Mouse (Mus musculus) bone marrow macrophage, adult 2 months (primary cell): ENCODE results near the gene Lcmt1. TPM values are rescaled to one million over a fixed set of nuclear protein-coding genes. Genes with fewer than 3 reads are reported as not detected.

ENCODE experiments used
- H3K27ac ChIP-seq: 2 replicates; pipeline ENCODE4 v1.5.1; 2012; ENCODE audit warnings: low read depth, low read length; ENCODE audit not compliant: insufficient read depth
- H3K4me1 ChIP-seq: 2 replicates; pipeline ENCODE4 v1.6.1; 2012; ENCODE audit warnings: low read length; ENCODE audit not compliant: control insufficient read depth, insufficient read depth
- H3K4me3 ChIP-seq: 2 replicates; pipeline ENCODE4 v1.5.1; 2012; ENCODE audit warnings: mild to moderate bottlenecking, low read length, moderate library complexity; ENCODE audit not compliant: insufficient read depth
- CTCF ChIP-seq: IDR thresholded peaks from 2 replicates; pipeline ENCODE4 v1.5.1; 2012; ENCODE audit warnings: low read depth, mild to moderate bottlenecking, low read length, moderate library complexity
- POLR2A ChIP-seq: IDR thresholded peaks from 2 replicates; pipeline ENCODE4 v1.6.1; 2012; ENCODE audit warnings: mild to moderate bottlenecking, low read depth, low read length, borderline replicate concordance
- polyA plus RNA-seq: library from polyadenylated mRNA; stranded (reverse); fragments of >200 nt; gene quantifications from 2 replicates; pipeline ENCODE4 v1.2.4, GENCODE M21; 2012; ENCODE audit not compliant: missing spikeins, insufficient read depth, insufficient read length

Gene Lcmt1
- 26.1 and 28.0 TPM in 2 replicates for polyA plus RNA-seq

GRCm38 (mm10) chr7:123369759-123370481 lies at the start of gene Lcmt1, which contains the start of gene Arhgap17:
Lcmt1 (plus strand) TSS chr7:123369784.
Arhgap17 (minus strand) TSS chr7:123369915.
- TF ChIP-seq POLR2A (no peak), CTCF (no peak)
- Histone ChIP-seq H3K4me1 (peaks cover 42% of the 10 kb centered on the region), H3K4me3 (peak within 1 kb of the TSS; percentile 88), H3K27ac (peak within 1 kb of the TSS; percentile 94)

GRCm38 (mm10) chr7:123322452-123323121 lies 47.0 kb upstream of the Lcmt1 start:
- no peak overlapping the region for H3K4me3 ChIP-seq
- peaks cover 16% of the 10 kb centered on the region for H3K4me1 ChIP-seq
- no peak for TF ChIP-seq POLR2A
- no peak for TF ChIP-seq CTCF
- H3K27ac ChIP-seq: peak overlapping the region; percentile 13

- TF ChIP-seq POLR2A (no peak), CTCF (no peak)
- Histone ChIP-seq H3K4me3 (no peak overlapping the region), H3K4me1 (peaks cover 16% of the 10 kb centered on the region), H3K27ac (no peak overlapping the region)
Observed at GRCm38 (mm10) chr7:123323388-123323787, 46.2 kb upstream of the Lcmt1 start.

GRCm38 (mm10) chr7:123324105-123324504 lies 45.5 kb upstream of the Lcmt1 start:
- Histone ChIP-seq H3K4me3 (no peak overlapping the region), H3K4me1 (peaks cover 16% of the 10 kb centered on the region), H3K27ac (no peak overlapping the region)
- TF ChIP-seq CTCF (no peak), POLR2A (no peak)

- Histone ChIP-seq H3K27ac (no peak overlapping the region), H3K4me1 (peaks cover 16% of the 10 kb centered on the region), H3K4me3 (no peak overlapping the region)
- TF ChIP-seq POLR2A (no peak), CTCF (no peak)
Observed at GRCm38 (mm10) chr7:123326062-123326461, 43.5 kb upstream of the Lcmt1 start.

- no peak overlapping the region for H3K4me3 ChIP-seq
- H3K4me1 ChIP-seq: peaks cover 11% of the 10 kb centered on the region
- no peak overlapping the region for H3K27ac ChIP-seq
- TF ChIP-seq POLR2A (no peak), CTCF (no peak)
Observed at GRCm38 (mm10) chr7:123326901-123327300, 42.7 kb upstream of the Lcmt1 start.

GRCm38 (mm10) chr7:123327909-123328308 lies 41.7 kb upstream of the Lcmt1 start:
- no peak overlapping the region for H3K27ac ChIP-seq
- H3K4me1 ChIP-seq: peaks cover 6% of the 10 kb centered on the region
- H3K4me3 ChIP-seq: no peak overlapping the region
- no peak for TF ChIP-seq CTCF
- TF ChIP-seq POLR2A: no peak

- Histone ChIP-seq H3K27ac (no peak overlapping the region), H3K4me3 (no peak overlapping the region), H3K4me1 (peaks cover 3% of the 10 kb centered on the region; the same call in 1 of the 2 replicates)
- no peak for TF ChIP-seq CTCF
- TF ChIP-seq POLR2A: no peak
Observed at GRCm38 (mm10) chr7:123330506-123330905, 39.1 kb upstream of the Lcmt1 start.

- no peak overlapping the region for H3K4me3 ChIP-seq
- H3K4me1 ChIP-seq: peaks cover 33% of the 10 kb centered on the region
- TF ChIP-seq POLR2A (no peak), CTCF (no peak)
- no peak overlapping the region for H3K27ac ChIP-seq
Observed at GRCm38 (mm10) chr7:123336322-123336721, 33.3 kb upstream of the Lcmt1 start.

- no peak overlapping the region for H3K4me3 ChIP-seq
- no peak overlapping the region for H3K27ac ChIP-seq
- TF ChIP-seq POLR2A: no peak
- TF ChIP-seq CTCF: no peak
- peaks cover 48% of the 10 kb centered on the region for H3K4me1 ChIP-seq
Observed at GRCm38 (mm10) chr7:123338351-123338750, 31.2 kb upstream of the Lcmt1 start.

- Histone ChIP-seq H3K27ac (no peak overlapping the region), H3K4me1 (peaks cover 66% of the 10 kb centered on the region)
- TF ChIP-seq CTCF (no peak), POLR2A (no peak)
Observed at GRCm38 (mm10) chr7:123341896-123342295, 27.7 kb upstream of the Lcmt1 start.

More at GRCm38 (mm10) chr7:123341896-123342295, 27.7 kb upstream of the Lcmt1 start:
- no peak overlapping the region for H3K4me3 ChIP-seq
